Mouse (Mus musculus) right cerebral cortex, postnatal 4 days (tissue): ENCODE results near the gene Pigp.

Source experiments
- DNase-seq: peaks from one replicate; pipeline ENCODE4 v3.0.0-alpha.2; 2022

The Pigp gene

DNA sequence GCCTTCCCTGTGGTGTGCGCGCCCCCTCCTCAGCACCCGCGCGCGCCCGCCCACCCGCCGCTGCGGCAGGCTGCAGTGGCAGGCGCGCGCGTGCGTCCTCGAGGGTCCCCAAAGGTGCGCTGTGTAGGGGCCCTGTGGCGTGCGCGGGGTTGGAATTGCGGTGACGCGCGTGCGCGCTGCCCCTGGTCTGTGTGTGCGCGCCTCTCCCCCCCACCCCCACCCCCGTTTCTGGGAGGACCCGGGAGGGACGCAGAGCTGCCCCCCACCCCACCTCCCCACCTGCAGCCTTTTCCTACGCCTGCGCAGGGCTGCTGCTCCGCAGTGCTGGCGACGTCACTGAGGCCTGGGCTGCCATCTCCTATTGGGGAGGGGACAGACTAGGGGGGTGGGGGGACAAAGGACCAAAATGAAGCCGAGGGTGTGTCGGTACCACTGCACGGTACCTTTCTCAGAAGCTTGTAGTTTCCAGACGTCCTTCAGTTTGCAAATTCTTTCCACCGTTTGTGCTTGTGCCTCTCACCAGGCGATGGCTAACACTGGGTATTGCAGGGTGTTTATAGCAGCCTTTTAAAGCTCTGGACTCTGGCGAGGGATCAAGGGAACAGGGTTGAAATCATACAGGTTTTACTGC is at the start of gene Pigp:
Gene Pigp (minus strand): TSS at position 542 of the 631 bp plus-strand sequence.
- peak; percentile 85 for DNase-seq

DNA sequence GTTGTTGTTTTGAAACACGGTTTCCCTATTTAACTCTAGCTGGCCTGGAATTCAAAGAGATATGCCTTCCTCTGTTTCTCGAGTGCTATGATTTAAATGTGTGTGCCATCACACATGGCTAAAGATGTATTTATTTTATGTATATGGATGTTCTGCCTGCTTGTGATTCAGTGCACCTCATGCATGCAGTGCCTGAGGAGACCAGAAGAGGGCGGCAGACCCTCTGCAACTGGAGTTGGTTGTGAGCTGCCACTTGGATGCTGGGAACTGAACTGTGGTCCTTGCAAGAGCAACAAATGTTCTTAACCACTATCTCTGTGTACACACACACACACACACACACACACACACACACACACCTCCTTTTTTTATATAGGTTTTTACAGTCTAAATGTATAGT is 48.9 kb upstream of the Pigp start:
- no peak for DNase-seq

DNA sequence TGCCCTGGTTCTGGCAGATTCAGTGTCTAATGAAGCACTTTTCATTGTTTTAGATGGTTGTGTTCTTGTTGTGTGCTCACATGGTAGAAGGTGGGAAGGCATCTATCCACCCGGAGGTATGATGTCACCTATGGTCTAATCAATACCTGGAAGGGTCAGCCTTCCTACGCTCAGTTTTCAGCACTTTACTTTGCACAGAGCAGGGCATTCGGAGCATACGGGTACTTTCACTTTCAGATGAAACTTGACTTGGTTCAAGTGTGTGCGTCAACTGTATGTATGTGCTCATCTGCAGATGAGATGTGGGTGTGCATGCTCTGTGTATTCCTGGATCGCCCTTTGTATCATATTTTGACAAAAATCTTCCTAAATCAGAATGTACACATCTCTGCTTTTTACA is 42.5 kb upstream of the Pigp start:
- DNase-seq, result no peak

DNA sequence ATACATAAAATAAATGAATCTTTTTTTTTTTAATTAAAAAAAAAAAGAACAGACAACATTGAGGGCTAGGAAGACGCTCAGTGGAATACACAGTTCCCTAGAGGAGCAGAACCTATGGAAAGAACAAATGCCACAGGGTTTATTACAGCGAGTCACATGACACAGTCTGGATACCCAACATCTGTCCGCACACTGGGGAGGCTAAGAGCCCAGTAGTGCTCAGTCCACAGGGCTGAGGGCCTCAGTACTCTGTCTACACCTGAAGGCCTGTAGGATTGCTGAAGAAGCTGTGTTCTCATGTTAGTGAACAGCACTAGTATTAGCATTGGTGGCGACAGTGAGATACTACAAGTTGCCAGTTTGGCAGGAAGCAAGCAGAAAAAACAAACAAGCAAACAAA is 41.1 kb upstream of the Pigp start:
- DNase-seq, result no peak

DNA sequence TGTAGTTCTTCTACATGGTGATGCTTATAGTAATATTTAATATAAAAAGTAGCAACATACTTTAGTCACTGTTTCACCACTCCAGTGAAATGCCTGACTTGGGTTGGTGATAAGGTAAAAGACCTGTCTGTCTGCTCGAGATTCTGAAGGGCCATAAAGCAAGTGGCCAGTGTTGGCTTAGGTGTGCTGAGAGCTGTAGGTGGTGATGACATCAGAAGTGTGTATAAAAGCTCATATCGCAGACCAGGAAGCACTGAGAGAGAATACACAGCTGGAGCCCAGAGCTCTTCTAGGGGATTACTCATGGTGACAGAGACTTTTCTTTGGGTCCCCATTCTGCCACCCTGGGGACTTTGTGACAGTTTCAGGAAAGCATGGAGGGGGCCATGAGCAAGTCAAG is 40.6 kb upstream of the Pigp start:
- no peak for DNase-seq

DNA sequence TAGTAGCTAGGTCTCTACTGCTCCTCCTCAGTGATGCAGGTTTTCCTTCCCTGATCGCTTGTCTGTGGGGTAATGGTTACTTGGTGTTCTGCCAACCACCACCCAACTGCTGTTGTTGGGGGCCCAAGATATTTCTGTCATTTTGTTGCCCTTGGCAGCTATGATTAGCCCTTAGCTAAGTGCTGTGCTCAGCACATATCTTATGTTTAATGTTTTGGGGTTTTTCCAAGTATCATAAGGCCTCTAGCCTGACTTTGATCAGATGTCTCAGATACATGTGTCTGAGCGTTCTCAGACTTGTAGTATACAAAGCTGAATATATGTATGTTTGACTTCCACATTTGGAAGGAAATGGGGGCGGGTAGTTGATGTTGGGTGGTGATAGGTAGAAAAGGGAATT is 39.6 kb upstream of the Pigp start:
- no peak for DNase-seq

DNA sequence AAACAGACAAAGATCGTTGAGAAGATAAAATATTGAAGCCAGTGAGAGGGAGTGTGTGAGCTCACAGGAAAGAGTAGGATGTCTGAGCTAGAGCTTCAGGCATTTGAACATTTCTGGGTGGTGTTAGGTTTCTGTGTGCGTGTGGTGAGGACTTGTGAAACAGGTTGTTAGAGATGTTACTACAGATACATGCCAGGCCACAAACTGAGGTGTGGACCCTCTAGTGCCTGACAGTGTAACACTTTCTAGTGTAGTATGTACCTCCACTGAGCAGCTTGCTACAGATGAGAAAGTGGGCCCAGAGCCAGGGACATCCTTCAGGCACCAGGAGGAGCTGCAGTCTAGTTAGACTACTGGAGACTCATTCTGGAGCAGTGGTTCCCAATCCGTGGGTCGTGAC is 30.5 kb upstream of the Pigp start:
- DNase-seq, result peak; percentile 26

DNA sequence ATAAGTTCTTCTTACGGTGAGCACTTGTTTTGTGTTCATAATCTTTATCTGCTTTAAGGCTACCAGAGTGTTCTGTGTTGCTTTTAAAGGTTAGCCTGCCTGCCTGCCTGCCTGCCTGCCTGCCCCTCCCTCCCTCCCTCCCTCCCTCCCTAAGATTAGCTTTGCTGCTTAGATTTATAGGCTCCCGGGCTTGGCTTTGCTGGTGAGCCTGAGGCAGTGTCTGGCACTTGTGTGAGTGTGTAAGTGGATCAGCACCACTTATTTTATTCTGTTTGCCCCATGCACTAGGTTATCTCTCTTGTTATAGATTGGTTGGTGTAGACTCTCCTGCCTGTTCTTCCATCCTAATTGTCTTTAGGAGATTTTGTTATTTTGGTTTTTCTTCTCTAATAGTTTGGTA is 30.0 kb upstream of the Pigp start:
- DNase-seq, result no peak

DNA sequence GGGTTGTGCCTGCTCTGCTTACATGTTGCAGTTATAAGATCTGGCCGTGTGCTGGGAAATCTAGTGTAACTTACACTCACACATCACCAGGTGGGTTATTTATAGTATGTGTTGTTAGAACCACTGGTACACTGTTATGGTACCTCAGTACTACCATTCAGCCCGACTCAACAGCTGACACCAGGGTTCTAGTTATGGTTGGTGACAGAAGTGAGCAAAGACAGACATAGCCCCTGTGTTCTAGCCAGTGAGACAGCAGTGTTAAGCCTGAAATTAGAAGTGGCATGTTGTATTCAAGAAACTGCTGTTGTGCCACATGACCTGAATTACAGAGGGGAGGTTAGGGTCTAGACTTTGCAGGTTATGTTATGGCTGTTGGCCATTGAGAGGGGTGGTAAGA is 27.5 kb upstream of the Pigp start:
- no peak for DNase-seq

DNA sequence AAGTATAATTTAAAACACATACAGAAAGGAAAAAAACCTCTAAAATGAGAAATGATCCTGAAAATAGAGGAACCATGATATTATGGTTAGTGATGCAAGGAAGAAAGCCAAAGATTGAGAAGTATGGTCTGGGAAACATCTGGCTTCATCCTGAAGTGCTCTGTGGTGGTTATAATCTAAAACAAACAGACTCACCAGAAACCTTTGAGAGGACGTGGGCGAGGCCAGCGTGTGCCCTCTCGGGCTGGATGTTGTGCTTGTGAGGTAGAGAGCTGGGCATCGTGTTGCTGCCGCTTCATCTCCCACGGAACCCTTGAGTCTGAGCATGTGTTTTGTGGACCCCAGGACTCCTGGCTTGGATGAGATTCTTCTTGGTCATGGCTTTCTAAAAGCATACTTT is 25.0 kb upstream of the Pigp start:
- DNase-seq, result no peak

DNA sequence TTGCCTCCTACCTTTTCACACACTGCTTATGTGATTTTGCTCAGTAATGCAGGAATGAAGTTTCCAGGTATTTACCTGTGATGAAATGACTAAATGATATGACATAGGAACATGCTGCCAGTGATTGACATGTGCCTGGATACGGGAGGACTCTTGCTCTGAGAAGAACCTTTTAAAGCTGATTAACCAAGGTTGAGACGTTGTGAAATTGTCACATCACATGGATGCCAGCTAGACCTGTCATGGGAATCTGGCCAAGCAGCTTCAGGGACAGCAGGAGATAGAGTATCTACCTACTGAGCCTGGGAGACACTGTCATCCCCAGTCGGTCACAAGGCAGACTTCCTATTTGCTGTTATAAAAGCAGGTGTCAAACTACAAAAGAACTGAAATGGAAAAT is 23.4 kb upstream of the Pigp start:
- DNase-seq, result no peak

DNA sequence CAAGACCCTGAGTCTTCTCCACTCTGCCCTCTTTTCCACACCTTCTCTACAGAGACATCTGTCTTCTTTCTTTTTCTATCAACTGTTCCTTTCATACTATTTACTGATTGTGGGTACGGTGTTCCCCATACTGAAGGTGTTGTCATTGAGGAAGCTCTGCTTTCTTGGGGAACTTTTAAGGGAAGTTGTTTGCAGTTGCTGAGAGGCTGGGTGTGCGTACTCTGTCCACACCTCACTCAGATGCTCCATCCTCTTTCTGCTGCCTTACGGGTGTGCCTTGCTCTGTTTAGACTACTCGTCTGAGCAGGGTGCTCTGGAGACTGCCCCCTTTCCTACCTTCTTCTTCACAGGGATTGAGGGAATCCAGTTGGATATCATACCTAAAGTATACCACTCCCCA is 20.7 kb upstream of the Pigp start:
- no peak for DNase-seq

DNA sequence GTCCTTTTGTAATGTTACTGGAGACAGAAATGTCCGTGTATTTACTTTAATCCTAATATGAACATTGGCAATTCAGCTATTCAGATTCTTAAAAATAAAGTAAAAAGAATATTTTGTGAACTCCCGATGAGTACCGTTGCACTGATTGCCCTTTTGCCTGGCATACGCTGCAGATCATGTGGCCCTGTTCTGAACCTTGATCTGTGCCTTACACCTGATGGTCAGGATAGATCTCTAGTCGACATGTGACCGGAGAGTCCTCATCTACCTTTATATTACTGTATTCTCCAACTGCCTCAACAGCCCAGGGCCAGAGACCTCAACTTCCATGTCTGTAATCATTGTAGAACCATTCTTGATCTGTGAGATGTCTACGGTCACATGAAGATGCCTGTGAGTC is 16.0 kb upstream of the Pigp start:
- DNase-seq, result no peak

DNA sequence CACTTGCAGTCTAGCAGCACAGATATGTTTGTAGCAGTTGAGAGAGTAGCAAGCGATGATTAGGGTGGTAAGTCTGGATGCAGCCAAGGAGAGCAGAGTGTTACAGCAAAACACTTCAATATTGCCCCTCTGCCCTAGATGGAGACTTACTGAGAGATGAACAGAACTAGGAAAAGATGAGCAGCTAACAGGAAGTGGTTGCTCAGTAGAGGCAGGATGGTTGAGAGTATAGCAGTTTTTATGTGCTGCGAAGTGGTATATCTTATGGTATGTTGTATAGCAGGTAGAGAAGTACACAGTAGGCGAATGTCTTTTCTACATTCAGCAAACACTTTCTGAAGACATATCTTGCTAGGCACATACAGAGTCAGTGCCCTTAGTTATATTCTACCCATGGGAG is 11.6 kb upstream of the Pigp start:
- DNase-seq, result no peak

DNA sequence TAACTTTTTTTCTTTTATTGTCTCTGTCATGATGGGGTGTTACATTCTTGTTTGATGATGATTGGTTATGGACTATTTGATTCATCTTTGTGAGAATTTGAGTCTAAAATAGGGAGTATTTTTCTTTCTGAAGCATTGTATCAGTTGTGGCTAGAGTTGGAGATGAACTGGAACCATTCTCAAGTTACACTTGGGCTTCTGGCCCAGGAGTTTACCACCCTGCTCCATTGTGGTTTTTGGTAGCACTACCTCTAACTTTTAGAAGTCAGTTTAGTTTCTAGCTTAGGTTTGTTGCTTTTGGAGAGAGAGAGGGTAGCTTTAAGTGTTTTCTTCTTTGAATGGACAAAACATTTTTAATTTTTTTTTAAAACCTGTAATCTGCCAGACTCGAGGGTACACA is 7.7 kb upstream of the Pigp start:
- no peak for DNase-seq

DNA sequence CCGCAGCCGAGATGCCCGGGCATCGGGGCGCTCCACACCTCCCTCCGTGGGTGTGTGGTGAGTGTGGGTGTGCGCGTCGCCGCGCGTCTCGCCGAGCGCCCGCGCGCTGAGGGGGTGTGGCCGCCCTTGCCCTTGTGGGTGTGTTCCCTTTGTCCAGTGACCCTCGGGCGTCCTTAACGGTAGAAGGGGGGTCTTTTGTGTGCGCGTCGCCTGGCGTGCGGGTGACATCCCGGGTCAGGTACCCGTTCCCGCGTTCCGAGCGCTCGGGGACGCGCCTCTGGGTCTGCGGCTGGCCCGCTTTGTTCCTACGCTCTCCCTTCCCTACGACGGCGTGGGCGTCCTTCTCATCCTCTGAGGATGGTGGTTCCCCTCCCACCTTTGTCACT is 734 bp downstream of the Pigp start:
- DNase-seq, result peak; percentile 65

DNA sequence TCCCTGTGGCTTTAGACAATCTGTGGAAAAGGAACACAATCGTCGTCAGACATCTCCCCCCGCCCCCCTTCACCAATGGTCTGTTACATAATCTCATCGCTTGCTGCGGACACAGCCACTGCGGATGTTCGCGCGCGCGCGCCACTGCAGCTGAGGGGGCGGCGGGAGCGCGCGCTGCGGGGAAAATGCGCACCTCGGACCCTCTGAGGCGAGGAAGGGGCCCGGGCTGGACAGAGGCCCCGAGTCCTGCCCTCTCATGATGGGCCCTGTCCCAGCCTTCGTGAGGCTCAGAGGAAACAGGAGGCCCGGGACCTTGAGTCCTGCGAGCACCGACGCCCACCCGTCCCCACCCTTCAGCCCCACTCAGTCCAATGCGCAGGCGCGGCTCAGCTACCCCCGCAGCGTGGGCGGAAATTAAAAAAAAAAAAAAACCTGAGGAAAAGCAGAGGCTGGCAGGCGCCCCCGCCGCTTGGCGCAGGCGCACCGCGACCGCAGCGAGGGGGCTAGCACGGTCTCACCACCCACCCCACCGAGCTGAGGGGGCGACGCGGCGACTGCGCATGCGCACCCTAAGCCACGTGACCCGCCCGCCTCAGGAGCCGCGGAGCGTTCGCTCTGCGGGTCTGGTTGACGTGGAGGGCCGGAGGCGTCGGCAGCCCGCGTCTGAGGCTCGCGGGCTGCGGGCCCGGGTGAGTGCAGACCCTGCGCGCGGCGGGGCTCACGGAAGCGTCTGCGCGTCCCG is 1.3 kb downstream of the Pigp start, which contains the start of gene Ttc3:
Gene Ttc3 (plus strand): TSS at position 446 of the 742 bp plus-strand sequence.
- DNase-seq, result peak; percentile 97

DNA sequence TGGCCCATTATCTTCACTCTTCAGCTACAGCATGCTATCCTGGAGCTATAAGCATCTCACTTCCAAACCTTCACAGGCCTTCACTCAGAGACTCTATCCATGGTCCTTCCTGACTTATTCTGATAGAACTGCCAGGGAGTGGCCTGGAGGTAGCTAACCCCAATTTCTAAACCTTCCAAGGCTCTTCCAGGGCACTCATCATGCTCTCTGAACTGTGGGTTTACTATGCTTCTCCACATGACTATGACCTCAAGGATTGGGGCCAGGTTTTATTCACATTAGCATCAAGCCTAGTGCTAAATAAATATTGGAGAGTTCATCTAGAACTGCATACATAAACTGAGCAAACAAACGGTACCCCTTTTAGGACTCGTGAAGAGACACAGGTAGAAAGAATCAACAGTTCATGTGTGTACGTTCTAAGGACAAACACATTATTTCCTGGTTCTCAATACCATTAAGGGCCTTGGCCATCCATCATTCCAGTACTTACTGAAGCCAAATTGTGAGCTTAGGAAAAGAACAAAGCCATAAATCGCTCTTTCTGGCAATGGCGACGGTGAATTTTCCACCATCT is 2.0 kb downstream of the Pigp start:
- DNase-seq, result no peak

DNA sequence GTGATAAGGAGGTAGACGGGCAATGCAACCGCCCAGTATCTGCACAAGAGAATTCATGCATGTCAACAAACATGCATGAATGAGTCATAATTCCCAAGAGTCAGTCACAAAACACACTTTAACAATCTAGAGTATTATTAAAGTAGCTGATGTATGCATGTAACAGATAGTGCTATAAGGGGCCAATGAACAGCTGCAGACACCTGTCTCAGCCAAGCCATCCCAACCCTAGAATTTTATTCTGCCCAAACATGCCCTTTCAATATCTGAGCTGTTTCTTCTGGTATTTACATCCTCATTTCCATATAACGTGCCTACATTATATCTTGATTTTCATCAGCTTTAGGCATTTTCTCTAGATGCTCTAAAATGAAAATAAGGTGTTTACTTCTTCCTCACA is 6.2 kb downstream of the Pigp start:
- DNase-seq, result no peak

DNA sequence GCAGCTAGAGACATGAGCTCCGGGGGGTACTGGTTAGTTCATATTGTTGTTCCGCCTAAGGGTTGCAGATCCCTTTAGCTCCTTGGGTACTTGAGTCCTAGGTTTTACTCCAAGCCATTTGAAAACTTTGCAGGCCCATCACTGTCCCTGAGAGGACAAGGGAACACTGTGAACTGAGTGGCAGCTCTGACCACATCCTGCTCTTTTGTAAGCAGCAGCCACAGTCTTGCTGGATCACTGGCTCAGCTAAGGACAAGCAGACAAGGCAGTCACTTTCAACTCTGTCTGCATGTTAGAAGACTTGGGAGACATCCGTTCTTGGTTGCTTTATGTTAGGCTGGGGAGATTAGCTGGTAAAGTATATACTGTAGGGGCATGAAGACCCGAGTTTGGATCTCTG is 7.8 kb downstream of the Pigp start:
- DNase-seq, result no peak

DNA sequence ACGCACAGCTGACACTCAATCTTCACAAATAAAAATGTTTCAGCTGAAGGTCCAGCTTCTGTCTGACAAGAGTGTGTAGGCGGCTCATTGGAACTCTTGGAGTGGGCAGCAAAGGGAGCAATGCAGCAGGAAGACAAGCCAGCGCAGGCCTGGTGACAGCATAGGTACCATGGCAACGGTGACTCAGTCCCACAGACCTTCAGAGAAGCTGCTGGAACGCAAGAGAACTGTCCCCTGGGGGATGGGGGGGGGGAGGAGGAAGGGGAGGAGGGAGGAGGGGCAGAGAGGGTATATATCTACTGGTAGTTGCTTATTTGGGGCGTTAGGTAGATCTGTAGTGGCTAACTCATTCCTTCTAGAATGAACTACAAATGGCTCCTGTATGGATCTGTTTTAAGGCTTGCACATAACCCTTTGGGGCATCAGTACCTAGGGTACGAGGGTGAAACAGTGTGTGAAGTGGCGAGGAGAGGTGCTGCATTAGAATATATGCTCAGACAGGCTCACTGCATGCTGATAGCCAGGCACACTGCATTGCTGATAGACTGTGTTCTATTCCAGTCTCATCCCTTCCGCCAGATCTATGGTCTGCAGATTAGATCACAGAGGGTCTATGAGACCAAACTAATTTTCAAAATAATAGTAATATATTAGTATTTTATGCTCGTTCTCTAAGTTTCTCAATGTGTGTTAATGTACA is 9.3 kb downstream of the Pigp start:
- DNase-seq, result peak; percentile 32

DNA sequence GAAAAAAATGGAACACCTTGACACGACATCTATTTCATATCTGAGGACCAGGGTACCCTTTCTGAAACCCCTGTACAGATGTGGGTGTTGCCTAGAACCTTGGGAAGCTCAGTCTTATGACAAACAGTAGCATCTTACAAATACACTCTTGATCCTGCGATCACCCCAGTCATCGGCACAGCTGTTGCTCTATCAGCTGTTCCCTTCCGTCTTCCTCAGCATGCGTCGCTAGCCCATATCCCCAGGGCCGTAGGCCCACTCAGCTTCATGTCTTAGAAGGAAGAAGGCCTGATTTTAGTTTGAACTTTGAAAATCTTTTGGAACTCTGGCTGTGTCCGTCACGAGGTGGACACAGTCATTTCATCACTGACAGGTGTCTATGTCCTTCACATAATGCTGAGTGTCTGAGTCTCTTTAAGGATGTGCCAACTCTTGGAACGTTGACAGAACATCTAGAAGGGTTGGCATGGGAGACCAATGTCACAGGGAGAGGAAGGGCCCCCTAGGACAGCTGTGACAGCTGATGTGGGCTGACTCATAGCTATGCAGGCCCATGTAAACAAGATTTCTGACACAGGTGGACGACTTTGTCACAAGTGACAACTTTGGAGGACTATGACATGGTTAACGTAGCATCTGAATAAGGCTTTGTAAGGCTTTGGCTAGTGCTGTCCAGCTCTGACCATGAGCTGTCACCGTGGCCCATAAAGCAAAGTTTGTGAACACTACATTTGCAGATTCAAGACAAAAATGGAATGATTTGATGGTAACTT is 10.9 kb downstream of the Pigp start:
- no peak for DNase-seq

DNA sequence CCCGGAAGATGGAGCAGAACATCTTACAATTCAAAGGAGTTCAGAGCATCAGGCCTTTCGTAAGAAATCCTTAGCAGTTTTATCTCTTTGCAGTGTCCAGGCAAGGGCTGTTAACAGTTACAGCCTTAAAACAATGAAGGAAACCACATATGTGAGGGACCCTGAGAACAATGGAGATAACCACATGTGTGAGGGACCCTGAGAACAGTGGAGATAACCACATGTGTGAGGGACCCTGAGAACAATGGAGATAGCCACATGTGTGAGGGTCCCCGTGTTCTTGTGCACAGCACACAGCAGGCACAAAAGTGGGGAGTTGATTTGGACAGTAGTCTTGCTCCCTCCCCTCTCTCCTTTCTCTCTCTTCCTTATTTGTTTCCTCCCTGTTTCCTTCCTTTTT is 13.6 kb downstream of the Pigp start:
- no peak for DNase-seq
